Mouse (Mus musculus) adrenal gland (tissue): ENCODE measurements around the gene Map4k4.

Source experiments
- intact Hi-C: fragments of 180-260 bp; cut with DNase I; formaldehyde crosslinking; loops from one replicate; pipeline ENCODE4 v1.15.1; 2025

Gene Map4k4

DNA sequence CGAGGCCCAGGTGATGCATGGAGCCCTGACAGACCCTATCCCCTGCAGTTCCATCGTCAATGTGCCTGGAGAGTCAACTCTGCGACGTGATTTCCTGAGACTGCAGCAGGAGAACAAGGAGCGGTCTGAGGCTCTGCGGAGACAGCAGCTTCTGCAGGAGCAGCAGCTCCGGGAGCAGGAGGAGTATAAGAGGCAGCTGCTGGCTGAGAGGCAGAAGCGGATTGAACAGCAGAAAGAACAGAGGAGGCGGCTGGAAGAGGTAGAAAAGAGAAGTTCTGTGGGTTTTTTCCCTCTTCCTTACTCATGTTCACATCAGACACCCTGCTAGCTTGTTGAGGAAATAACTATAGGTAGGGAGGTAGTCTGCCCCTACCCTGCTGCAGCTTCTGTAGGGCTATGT, 89.3 kb downstream of the Map4k4 start:
- intact Hi-C loops, result no loop called here

DNA sequence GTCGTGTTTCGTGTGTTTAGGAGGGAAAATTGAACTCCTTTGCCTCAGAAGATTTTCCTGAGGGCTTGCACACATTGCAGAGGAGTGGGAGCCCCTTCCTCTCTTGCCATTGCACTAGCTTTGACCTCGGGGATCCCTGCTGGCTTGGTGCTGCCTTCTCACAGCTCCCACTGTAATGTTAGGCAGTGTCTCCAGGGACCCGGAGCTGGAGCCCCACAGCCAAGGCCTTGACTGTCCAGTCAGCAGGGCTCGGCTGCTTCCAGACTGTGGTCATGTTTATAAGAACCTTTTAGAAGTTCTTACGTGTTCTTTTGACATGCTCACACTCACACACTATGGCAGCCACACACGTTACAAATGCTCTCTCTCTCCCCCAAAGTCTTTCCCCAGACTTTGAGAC, 93.2 kb downstream of the Map4k4 start:
- intact Hi-C loops, result no loop called here

GRCm38 (mm10) chr1:39995593-39995992, 94.9 kb downstream of the Map4k4 start:
- intact Hi-C loops, result no loop called here

DNA sequence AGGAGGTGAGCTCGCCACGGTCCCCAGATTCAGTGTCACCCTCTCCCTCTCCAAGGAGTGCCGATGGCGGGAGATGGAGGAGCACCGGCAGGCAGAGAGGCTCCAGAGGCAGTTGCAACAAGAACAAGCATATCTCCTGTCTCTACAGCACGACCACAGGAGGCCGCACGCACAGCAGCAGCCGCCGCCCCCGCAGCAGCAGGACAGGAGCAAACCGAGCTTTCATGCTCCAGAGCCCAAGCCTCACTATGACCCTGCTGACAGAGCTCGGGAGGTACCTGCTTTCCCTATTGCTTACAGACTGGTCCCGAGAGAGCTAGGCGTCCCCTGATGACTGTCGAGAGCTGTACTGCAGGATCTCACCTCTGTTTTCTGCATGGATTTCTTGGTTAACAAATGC, 99.8 kb downstream of the Map4k4 start:
- intact Hi-C loops, result loop anchor here (10.0 kb wide), 1 partner anchor 374 kb away; no protein-coding TSS in a partner anchor

DNA sequence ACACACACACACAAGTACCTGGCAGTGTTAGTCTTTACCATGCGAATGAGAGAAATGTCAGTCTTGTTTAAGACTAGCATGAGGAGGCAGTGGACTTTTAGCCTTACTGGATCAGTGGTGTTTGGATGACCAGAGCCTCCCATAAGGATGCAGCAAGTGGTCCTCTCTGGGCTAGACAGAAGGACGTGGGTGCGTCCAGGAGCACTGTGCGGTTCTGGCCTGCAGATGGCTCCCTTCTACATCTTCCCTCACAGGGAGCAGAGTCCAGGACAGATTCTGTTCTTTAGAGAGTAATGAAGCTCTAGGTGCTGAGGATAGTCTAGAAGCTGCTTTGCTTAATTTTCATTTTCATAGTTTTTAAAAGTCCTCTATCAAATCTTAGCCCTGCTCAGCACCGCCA, 100.2 kb downstream of the Map4k4 start:
- intact Hi-C loops, result loop anchor here (10.0 kb wide), 1 partner anchor 374 kb away; no protein-coding TSS in a partner anchor

GRCm38 (mm10) chr1:40002129-40002727, 101.5 kb downstream of the Map4k4 start:
- intact Hi-C loops, result loop anchor here (10.0 kb wide), 1 partner anchor 373 kb away; no protein-coding TSS in a partner anchor

GRCm38 (mm10) chr1:40006043-40006651, 105.4 kb downstream of the Map4k4 start:
- intact Hi-C loops, result loop anchor here (10.0 kb wide), 1 partner anchor 369 kb away; no protein-coding TSS in a partner anchor

DNA sequence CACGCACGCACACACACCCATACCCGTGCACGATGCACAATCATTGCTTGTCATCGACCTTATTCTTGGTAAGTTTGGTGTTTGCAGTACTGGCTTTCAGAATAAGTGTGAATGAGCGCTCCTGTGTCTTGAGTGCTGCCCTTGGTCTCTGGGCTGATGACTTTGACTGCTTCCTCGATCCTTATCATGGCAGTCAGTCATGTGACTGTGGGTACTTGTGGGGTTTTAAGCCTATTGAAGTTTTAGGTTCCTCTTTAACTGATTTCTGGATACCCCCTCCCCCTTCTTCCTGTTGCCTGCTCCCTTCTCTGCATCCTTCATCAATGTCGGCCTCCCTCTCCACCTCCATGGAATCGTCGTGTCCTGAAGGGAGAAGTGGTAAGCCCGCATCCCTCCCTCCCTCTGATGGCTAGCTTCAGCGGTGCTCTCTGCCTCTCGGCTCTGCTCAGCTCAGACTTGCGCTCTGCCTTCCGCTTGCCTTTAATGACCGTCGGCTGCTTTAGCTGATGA, 107.3 kb downstream of the Map4k4 start:
- intact Hi-C loops, result loop anchor here (10.0 kb wide), 1 partner anchor 367 kb away; no protein-coding TSS in a partner anchor

DNA sequence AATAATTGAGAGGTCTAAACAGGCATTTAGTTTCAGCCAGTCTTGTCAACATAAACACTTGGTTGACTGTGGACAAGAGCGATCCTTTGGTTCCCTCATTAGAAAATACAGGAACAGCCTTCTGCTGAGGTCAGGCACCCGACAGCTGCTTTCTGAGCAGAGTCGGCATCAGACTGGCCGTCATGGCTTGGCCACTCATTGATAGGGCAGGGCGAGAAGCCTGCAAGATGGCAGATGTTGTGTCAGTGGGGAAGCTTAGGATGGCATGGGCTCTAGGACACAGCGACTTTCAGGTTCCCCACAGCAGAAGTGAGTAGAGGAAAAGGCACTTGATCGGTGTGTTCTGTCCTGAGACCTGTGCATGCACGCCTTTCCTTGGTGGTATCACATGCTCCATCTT, 112.0 kb downstream of the Map4k4 start:
- intact Hi-C loops, result no loop called here

- intact Hi-C loops, result no loop called here
Observed at GRCm38 (mm10) chr1:40015066-40015678, 114.5 kb downstream of the Map4k4 start.

DNA sequence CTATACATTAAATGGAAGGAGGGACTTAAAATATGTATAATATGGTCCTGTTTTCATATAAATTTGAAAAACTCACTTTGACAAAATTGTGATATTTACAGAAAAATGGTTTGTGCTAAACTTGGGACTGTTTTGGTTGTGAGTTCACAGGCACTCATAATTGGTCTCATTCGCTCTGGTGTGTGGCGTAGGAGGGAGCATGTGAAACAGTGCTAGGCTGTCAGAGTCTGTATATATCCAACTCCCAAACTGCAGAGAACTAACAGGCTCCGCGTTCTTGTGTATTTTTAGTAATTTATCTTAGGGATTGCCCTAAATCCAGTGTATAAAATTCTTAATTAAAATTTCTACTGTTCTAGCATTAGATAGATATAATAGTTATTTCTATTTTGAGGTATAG, 120.9 kb downstream of the Map4k4 start:
- intact Hi-C loops, result no loop called here

- intact Hi-C loops, result no loop called here
Observed at GRCm38 (mm10) chr1:40022472-40023135, 121.9 kb downstream of the Map4k4 start.

GRCm38 (mm10) chr1:40023206-40023605, 122.5 kb downstream of the Map4k4 start:
- intact Hi-C loops, result no loop called here

GRCm38 (mm10) chr1:40023748-40024147, 123.0 kb downstream of the Map4k4 start:
- intact Hi-C loops, result no loop called here

GRCm38 (mm10) chr1:40024554-40025320, 124.0 kb downstream of the Map4k4 start:
- intact Hi-C loops, result no loop called here

GRCm38 (mm10) chr1:40025416-40025815, 124.7 kb downstream of the Map4k4 start:
- intact Hi-C loops, result no loop called here

DNA sequence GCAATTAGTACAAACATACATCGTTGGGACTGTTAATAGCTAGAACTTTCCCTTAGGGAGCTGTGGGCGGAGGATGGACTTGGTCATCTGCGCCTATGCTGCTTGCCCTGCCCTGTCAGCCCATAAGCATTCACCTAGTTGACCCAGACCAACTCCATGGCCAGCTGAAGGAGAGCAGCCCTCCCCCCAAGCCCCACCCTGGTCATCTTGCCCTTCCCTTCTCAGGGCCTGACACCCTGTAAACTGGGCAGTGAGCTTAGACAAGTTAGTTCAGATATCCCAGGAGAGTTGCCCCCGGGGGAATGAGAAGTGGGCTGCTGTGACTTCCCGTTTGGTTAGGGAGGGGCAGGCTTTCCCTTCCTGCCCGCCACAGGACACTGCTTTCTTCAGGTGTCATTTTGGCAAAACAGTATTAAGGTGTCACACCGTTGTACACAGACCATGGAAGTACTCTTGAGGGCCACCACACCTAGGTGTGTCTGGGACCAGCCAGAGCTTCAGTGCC, 126.5 kb downstream of the Map4k4 start:
- intact Hi-C loops, result no loop called here

- intact Hi-C loops, result no loop called here
Observed at GRCm38 (mm10) chr1:40028207-40028998, 127.7 kb downstream of the Map4k4 start.

DNA sequence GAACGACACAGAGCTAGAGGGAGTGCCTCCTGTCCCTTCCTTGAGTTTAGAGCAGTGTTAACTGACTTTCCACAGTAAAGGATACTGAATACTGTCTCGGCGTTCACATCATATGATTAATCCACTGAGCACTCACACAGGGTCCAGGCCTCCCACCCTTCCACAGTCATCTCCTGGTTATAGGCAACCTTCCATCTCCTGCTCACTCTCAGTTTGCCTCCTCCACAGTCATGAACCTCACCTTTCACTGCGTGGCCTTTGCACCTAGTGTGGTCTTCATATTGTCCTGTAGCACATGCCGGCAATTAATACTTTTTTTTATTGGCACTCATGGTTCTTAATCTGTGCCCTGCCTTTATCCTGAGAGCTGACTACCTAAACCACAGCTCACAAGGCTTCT, 128.9 kb downstream of the Map4k4 start:
- intact Hi-C loops, result no loop called here
